Mouse (Mus musculus) olfactory bulb, adult 2 months (tissue): Measurements from ENCODE around the gene Fam166b. TPM values are rescaled to one million over a fixed set of nuclear protein-coding genes. Genes with fewer than 3 reads are reported as not detected.

Experiments used
- H3K27ac ChIP-seq: fragments of 200-500 bp; 2 replicates; pipeline ENCODE4 v1.5.1; 2012; ENCODE audit warnings: low read depth, low read length; ENCODE audit not compliant: insufficient read depth
- H3K4me1 ChIP-seq: fragments of 200-500 bp; 2 replicates; pipeline ENCODE4 v1.6.1; 2012; ENCODE audit warnings: low read length; ENCODE audit not compliant: control insufficient read depth, insufficient read depth
- H3K4me3 ChIP-seq: fragments of 200-500 bp; 2 replicates; pipeline ENCODE4 v1.5.1; 2012; ENCODE audit warnings: mild to moderate bottlenecking, low read depth, low read length, moderate library complexity; ENCODE audit not compliant: insufficient read depth
- CTCF ChIP-seq: fragments of 200-500 bp; IDR thresholded peaks from 2 replicates; pipeline ENCODE4 v1.5.1; 2012; ENCODE audit warnings: low read depth, mild to moderate bottlenecking, low read length, moderate library complexity; ENCODE audit not compliant: insufficient read depth
- POLR2A ChIP-seq: fragments of 200-500 bp; IDR thresholded peaks from 2 replicates; pipeline ENCODE4 v1.6.1; 2012; ENCODE audit warnings: mild to moderate bottlenecking, low read depth, low read length, moderate library complexity; ENCODE audit not compliant: insufficient read depth
- WGBS: fragments of 180-500 bp; shearing (Covaris S2); methylation state at CpG from one replicate; pipeline ENCODE4 v1.1.7; 2018; 5-methylcytosine and 5-hydroxymethylcytosine counted together
- polyA plus RNA-seq: library from polyadenylated mRNA; stranded (reverse); fragments of >200 nt; gene quantifications from 2 replicates; pipeline ENCODE4 v1.2.4, GENCODE M21; 2012; ENCODE audit warnings: low replicate concordance; ENCODE audit not compliant: missing spikeins, insufficient read depth, insufficient read length

The Fam166b gene
- polyA plus RNA-seq, 1 experiment, result not detected

DNA sequence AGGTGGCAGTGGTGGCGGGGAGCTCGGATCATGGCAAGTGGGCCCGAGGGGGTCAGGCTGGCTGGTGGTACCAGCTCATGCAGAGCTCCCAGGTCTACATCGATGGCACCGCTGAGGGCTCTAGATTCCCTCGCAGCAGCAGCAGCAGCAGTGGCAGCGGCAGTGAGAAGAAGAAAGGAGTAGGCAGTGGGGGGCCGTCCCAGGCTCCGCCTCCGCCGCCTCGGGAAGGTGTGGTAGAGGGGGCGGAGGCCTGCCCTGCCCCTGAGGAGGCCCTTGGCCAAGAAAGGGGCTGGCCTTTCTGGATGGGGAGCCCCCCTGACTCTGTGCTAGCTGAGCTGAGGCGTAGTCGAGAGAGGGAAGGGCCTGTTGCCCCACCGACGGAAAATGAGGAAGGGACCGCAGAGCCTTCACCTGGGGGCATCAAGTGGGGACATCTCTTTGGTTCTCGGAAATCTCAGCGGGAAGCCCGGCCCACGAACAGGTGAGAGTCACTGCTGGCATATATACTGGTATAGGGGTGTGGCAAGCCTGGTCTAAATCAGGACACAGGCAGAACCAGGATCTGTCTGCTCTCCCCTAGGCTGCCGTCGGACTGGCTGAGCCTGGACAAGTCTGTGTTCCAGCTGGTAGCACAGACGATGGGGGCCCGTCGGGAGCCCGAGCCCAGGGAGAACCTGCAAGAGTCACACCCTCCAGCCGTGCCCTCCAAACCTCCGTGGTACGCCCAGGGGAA, 3.1 kb downstream of the Fam166b start:
- 51% methylated on average over 31 of the region's 31 CpGs for whole genome bisulfite sequencing
- Histone ChIP-seq H3K4me1 (peaks cover 19% of the 10 kb centered on the region), H3K27ac (no peak overlapping the region), H3K4me3 (no peak overlapping the region)
- TF ChIP-seq POLR2A (no peak), CTCF (no peak)

DNA sequence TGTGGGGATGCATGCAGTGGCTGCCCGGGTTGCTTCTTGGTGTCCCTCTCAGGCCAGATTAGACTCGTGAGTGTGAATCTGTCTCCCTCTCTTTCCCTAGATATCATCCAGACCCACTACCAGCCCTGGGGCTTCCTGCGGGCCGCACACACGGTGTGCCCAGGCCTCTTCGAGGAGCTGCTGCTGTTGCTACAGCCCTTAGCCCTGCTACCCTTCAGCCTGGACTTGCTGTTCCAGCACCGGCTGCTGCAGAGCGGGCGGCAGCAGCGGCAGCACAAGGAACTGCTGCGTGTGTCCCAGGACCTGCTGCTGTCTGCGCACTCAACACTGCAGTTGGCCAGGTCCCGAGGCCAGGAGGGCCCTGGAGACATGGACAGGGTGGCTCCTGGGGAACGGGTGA, 3.7 kb downstream of the Fam166b start:
- WGBS, result 59% methylated on average over 14 of the region's 14 CpGs
- Histone ChIP-seq H3K4me1 (peaks cover 19% of the 10 kb centered on the region), H3K4me3 (no peak overlapping the region), H3K27ac (no peak overlapping the region)
- TF ChIP-seq POLR2A (no peak), CTCF (no peak)

DNA sequence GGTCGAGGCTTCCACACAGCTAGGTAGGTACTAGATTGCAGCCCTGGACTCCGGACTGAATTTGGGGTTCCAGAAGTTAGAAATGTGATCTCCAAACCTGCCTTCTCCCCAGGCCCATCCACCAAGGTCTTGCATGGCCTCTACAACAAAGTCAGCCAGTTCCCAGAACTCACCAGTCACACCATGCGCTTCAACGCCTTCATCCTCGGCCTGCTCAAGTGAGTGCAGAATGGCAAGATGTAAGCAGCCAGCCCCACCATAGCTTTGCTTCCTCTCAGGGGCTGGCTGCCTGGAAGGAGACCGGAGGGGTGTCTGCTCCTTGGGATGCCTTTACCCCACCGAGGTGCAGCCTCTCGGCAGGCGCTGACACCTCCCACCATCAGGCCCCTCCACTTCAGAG, 4.9 kb downstream of the Fam166b start:
- TF ChIP-seq POLR2A, result no peak
- no peak for TF ChIP-seq CTCF
- Histone ChIP-seq H3K4me1 (peaks cover 18% of the 10 kb centered on the region), H3K27ac (no peak overlapping the region), H3K4me3 (no peak overlapping the region)
- WGBS, result 85% methylated on average over 9 of the region's 9 CpGs

DNA sequence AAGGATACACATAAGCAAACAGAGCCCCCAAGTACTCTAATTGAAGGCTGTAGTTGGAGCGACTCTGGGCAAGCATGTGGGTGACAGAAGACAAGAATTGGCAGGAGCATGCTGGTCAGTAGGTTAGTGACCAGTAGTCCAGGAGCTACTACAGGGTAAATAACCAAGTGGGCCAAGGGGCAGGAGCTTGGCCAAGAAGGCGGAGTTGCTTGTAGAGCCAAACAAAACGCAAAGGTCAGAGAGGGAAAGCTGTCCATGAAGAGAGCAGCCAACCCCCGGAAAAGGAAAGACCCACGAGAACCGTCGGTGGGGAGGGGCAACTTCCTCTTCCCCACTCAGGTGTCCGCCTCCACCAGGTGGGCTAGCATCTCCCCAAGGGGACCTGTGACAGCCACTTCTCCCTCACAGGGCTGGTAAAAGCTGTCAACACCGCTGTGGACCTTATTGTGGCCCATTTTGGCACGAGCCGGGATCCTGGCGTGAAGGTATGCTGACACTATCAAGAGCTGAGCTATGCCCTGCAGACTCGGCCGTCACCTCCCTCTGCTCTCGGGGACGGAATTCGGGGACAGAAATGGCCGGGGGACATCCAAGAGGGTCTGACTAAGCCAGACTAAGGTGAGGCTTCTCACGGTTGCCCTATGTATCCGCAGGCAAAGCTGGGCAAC, 5.5 kb downstream of the Fam166b start:
- H3K4me3 ChIP-seq, result no peak overlapping the region
- H3K4me1 ChIP-seq, result peaks cover 14% of the 10 kb centered on the region
- H3K27ac ChIP-seq, result no peak overlapping the region
- 87% methylated on average over 20 of the region's 20 CpGs for WGBS
- TF ChIP-seq CTCF (no peak), POLR2A (no peak)

DNA sequence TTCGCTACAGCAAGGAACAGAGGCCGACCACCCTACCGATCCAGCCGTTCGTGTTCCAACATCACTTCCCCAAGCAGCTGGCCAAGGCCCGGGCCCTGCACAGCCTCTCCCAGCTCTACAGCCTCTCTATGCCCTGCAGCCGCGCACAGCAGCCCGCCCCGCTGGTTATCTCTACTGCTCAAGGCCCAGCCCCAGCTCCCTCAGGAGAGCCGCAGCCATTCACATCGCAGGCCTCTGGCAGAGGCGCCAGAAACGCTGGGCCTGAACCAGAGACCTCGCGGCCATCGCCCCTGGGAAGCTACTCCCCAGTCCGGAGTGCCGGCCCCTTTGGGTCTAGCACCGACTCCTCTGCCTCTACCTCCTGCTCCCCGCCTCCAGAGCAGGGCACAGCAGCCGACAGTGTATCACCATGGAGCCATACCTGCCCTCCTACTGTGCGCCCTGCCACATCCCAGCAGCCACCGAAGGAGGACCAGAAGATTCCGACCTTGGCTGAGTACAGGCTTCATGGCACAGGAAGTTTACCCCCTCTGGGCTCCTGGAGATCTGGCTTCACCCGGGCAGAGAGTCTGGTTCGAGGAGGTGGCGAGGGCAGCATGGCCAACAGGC, 7.2 kb downstream of the Fam166b start:
- WGBS, result 83% methylated on average over 28 of the region's 28 CpGs
- no peak for TF ChIP-seq POLR2A
- TF ChIP-seq CTCF, result no peak
- Histone ChIP-seq H3K4me1 (peaks cover 11% of the 10 kb centered on the region), H3K27ac (no peak overlapping the region), H3K4me3 (no peak overlapping the region)

DNA sequence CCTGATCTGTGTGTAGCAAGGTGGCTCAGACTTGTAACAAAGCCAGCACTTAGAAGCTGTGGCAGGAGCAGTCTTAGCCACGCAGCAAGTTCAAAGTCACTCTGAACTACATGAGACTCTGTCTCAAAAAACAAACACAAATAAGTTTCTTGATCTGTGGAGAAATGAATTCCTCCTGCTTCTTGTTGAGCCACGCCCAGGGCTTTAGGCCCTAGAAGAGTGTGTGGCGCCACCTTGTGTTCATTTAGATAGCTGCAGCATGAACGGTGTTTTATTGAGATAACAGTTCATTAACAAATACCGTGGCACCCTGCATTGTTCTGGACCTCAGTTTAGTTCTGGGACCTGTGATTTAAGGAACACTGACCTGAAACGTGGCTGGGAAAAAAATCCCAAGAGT, 8.6 kb downstream of the Fam166b start:
- TF ChIP-seq POLR2A, result no peak
- TF ChIP-seq CTCF, result no peak
- WGBS, result 2% methylated on average over 6 of the region's 6 CpGs
- Histone ChIP-seq H3K4me1 (peaks cover 22% of the 10 kb centered on the region), H3K4me3 (no peak overlapping the region), H3K27ac (no peak overlapping the region)

DNA sequence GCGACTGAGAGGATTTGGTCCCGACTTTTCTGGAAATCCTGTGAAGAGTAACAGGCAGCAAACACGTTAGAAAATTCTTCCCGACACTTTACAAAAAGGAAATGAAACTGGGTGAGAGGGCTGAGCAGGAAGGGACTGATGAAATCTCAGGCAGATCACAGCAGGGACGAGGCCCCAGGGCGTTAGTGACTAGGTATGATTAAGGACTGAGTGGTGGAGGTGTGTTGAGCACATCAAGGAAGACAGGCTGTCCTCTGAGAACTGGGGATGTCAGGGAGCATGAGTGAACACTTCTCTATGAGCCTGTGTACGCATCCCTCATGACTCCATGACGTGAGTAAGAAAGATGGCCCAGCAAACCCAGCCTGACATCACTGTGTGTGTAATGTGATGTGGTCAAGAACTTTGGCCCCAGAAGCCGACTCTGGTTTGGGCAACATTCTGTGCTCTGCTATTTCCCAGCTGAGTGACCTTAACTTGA, 9.1 kb downstream of the Fam166b start:
- H3K4me3 ChIP-seq, result no peak overlapping the region
- WGBS, result 68% methylated on average over 9 of the region's 9 CpGs
- TF ChIP-seq CTCF, result no peak
- no peak for TF ChIP-seq POLR2A
- H3K27ac ChIP-seq, result no peak overlapping the region
- H3K4me1 ChIP-seq, result peaks cover 23% of the 10 kb centered on the region

DNA sequence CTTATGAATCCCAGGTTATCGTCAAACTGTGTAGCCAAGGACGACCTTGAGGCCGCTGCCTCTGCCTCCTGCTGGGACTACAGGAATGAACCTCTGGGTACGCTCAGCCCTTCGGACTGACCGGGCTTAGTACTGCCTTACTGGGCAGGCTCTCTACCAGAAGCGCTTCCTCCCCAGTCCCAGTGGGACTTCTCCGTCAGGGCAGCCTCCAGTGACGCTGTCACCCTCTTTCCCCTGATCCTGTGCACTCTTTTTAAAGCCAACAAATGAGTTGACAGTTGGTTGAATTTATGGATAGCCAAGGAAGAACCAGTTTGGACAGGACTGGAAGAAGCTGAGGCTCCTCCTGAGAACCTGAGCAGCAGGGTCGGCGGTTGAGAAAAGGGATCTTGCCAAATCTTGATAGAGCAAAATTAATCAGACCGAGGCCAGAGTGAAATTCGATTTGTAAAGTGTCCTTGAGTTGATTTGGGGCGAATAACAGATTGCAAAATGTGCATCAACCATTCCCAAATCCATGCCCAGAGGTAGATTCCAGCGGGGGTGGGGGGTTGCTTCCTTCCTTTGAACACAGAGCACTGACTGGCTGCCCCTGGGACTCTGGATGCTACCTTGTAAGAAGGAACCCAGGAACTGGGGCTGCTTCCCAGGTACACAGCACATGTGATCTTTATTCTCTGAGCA, 9.8 kb downstream of the Fam166b start:
- no peak for TF ChIP-seq CTCF
- no peak for TF ChIP-seq POLR2A
- WGBS, result 62% methylated on average over 15 of the region's 15 CpGs
- no peak overlapping the region for H3K27ac ChIP-seq
- H3K4me3 ChIP-seq, result no peak overlapping the region
- peaks cover 23% of the 10 kb centered on the region for H3K4me1 ChIP-seq
